Mouse (Mus musculus) left cerebral cortex, postnatal 25 days (tissue): ENCODE results near the gene Dip2b. TPM values are rescaled to one million over a fixed set of nuclear protein-coding genes. Genes with fewer than 3 reads are reported as not detected.

Experiments used
- DNase-seq, 2 experiments: peaks; one replicate each; pipeline ENCODE4 v3.0.0; 2022; ENCODE audit warnings: low spot score in 2 of 2, mixed read lengths in 1 of 2
- intact Hi-C: fragments of 180-260 bp; cut with DNase I; formaldehyde crosslinking; loops from one replicate; pipeline ENCODE4 v1.15.1; 2025
- total RNA-seq, 2 experiments: library from RNA; stranded (reverse); gene quantifications; 2 replicates each; pipeline ENCODE4 v1.2.3; 2021

Dip2b gene
- total RNA-seq, 2 experiments from 2014 or later = 64.0 to 67.9 TPM

DNA sequence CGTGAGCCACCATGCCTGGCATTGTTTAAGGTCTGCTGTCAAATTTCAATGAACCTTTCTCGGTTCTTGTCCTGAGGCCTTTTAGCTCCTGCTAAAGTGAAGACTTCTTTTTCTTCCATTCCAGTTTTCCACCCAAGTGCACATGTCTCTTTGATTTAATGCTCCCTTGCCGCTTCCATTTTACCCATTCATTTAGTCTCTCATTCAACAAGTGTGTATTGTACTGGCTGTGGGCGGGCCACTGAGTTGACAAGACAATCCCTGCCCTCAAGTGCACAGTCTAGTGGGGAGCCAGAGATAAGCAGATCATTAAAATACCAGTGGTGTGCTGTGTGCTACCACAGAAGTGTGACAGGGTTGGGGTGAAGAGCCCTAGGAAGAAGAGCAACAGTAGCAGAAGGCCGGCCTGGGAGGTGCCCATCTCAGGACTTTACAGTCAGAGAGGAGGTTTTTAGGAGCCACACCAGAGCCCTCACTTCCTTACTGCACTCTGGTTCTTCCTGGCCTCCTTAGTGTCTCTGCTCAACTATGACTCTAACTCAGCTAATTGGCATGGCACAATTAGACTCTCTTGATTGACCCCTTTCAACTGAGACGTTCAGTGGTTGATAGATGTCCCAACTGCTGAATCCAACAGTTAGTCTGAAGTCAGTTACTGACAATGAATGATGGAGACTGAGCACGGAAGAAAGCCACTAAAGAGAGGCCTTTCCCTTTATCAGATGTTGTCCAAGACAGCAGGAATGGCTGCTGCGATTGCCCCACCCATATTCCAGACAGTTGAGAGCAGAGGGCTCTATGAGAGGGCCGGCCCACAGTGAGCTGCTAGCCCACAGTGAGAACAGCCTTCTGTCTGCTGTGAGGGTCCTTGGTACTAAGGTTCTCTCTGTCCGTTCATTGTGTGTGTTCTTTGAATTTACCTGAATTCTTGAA, 75.1 kb downstream of the Dip2b start:
- intact Hi-C loops = no loop called here
- DNase-seq = no peak

GRCm38 (mm10) chr15:100115416-100115815, 77.0 kb downstream of the Dip2b start:
- DNase-seq = peak in 1 of 2 experiments; percentile 60
- intact Hi-C loops = no loop called here

- intact Hi-C loops = no loop called here
- no peak for DNase-seq
Observed at GRCm38 (mm10) chr15:100116325-100116724, 77.9 kb downstream of the Dip2b start.

- intact Hi-C loops = no loop called here
- DNase-seq = no peak
Observed at GRCm38 (mm10) chr15:100119225-100119788, 80.8 kb downstream of the Dip2b start.

GRCm38 (mm10) chr15:100121437-100121836, 83.0 kb downstream of the Dip2b start:
- no peak for DNase-seq
- intact Hi-C loops = no loop called here

DNA sequence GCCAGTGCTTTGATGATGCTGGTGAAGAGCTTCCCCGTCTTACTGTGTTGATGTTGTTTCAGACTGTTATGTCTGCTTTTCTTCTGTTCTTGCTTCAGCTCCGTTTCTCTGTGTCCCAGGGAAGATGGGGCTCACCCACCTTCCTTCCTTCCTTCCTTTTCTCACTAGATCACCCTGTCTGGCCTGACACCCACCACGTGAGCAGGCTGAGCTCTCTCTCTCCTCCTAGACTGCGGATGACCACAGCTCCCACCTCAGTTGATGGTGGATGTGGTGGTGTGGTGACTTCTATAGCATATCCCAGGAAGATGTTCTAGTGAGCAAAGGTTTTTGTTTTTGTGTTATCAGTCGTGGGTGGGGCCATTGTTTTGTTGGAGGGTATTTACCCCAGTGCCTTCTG, 85.4 kb downstream of the Dip2b start:
- DNase-seq = no peak
- intact Hi-C loops = no loop called here

- intact Hi-C loops = loop anchor here (5.0 kb wide), 1 partner anchor 48 kb away; no protein-coding TSS in a partner anchor
- DNase-seq = no peak
Observed at GRCm38 (mm10) chr15:100125245-100125644, 86.8 kb downstream of the Dip2b start.

GRCm38 (mm10) chr15:100126456-100127107, 88.1 kb downstream of the Dip2b start:
- intact Hi-C loops = loop anchor here (1.0 to 5.0 kb wide), 2 partner anchors 49 to 88 kb away; partner anchors contain the start of gene Dip2b
- peak; percentile 78 to 84 for DNase-seq

DNA sequence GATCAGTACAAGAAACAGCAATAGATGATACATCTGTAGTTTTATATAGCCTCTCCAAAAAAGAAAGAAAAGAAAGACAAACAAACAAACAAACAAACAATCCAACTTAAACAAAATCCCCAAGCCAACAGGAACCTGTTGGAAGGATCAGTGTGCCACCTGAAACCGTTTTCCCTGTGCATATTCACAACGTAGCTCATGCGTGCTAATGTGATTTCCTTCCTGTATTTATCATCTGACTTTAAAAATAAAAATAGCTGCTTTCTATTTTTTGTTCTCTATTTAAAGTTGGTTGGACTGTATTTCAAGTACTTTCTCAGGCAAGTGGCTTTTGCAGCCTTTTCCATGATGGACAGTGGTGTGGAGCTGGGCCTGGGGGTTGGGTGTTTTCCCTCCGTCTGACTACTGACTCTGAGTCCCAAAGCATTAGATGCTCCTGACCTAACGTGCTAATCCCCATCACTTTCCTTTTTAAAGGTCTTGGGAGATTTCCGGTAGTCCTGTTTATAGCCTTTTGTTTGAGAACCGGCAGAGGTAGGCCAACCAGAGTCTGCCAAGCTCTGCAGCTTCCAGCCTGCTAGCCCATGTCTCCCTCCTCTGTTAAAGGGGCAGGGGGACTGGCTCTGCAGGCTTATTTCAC, 90.8 kb downstream of the Dip2b start:
- intact Hi-C loops = loop anchor here (5.0 kb wide), 1 partner anchor 52 kb away; no protein-coding TSS in a partner anchor
- no peak for DNase-seq

DNA sequence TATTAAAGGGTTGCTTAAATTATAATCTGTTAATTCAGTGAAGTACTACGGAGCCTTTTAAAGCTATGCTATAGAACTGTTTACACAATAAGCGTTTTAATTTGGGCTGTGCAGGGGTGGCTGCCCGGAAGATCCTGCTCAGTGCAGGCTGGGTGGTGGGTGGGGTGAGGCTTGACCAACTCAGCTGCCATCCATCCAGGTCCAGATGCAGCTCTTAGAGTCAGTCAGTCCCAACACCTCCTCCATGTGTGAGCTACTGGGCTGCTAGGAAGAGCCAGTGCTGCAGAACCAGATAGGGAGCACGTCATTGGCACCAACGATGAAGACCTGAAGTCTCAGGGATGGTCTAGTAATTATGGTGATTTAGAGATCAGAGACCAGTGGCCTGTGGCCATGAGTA, 101.2 kb downstream of the Dip2b start:
- DNase-seq = peak in 1 of 2 experiments; percentile 60
- intact Hi-C loops = no loop called here

- intact Hi-C loops = no loop called here
- no peak for DNase-seq
Observed at GRCm38 (mm10) chr15:100140428-100140827, 102.0 kb downstream of the Dip2b start.

DNA sequence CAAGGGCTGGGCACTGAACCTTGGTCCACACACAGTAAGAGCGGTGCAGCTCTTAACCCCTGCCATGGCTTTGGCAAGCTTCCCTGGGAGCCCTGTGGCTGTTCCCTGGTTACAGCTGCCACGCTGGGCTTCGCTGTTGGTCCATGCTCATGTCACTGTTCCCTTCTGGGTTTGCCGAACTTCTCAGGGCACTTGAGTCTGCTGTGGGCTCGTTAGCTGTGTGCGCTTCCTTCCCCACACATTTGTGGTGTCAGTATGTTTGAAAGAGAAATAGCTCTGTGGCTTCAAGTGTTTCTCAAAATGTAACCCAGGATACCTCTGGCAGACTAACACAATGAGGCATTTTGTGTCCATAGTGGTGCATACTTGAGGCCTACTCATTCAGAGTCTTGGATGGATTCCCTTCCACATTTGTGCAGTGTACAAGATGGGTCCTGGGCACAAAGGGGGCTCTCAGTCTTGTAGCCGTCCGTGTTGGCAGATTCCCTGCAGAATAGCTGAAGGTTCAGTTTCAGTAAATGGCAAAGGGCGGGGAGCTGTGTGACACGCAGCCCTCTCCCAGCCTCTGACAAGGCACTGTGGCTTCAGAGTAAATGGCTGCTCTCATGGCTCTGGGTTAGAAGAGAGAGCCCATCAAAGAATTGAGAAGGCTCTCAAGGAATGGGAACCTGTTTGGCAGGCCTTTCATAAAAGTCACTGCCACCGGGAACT, 104.8 kb downstream of the Dip2b start:
- DNase-seq = peak; percentile 37 to 49
- intact Hi-C loops = no loop called here

DNA sequence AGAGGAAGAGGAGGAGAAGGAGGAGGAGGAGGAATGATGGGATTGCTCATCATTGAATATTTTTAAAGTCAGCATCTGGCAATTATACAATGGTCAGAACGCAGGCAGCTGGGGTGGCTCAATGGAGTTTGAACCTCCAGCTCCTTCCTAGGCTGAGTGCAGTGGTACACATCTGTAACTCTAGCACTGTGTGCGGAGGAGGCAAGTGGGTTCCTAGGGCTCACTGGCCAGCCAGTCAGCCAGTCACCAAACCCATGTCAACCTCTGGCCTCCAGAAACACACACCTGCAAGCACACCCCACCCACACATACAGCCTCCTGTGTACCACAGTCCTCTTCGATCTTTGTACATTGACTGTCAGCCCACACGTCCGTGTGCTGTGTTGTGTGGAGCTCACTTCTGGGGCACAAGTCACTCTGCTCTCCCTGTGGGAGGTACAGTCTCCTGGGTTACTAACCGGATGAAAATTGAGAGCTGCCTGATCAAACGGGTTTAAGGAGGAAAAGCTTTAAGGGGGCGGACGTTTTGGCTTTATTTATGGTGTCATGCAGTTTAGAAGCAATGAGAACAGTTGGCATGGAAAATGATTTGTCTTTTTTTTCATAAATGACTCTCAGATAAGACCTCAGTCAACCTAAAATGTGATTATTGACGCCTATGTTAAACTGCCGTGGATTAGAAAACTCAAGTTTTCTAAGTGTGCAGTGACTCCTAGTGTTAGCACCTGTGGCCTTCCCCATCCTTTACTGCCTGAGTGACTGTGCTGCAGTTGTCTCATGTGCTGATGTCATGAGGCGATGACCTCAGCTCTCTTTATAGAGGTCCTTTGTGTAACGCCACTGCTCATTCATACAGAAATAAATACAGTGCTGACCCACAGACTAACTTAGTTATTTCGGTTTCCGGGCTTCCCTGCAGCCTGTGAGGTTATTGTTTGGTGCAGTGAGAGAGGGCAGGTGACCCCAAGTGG, 106.7 kb downstream of the Dip2b start:
- intact Hi-C loops = no loop called here
- no peak for DNase-seq

DNA sequence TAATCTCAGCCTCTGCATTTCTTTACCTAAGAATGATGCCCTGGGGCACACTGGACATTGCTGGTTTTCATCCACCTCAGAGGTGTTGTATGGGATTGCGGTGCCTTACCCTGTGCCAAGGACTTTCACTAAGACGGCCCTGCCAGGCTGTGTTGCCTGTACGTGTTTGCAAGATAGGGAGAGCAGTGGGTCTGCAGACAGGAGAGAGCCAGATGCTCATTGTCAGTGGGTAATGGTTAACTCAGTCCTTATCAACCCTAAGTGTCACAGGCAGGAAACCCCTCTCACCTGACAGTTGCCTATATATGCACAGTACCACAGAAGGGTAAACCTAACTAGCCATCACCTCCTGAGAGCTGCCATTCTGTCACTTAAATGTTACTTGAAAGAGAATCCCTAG, 107.5 kb downstream of the Dip2b start:
- no peak for DNase-seq
- intact Hi-C loops = no loop called here

DNA sequence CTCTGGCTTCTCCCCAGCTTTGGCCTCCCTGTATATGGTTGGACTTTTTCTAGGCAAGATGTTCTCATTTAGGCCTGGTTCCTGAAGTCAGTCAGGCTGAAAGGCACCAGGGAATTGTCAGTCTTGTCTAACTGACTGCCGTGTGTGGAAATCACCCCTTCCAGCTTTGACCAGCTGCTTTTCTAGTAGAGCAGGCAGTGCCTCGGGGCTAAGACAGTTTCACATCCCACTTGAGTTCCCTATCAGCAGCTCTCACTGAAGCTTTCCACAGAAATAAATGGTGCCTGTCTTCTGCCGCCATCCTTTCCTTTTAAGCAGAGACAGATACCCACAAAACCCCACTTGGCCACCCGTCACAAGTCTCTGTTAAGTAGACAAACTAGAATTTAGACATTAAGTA, 112.1 kb downstream of the Dip2b start:
- intact Hi-C loops = no loop called here
- DNase-seq = no peak

DNA sequence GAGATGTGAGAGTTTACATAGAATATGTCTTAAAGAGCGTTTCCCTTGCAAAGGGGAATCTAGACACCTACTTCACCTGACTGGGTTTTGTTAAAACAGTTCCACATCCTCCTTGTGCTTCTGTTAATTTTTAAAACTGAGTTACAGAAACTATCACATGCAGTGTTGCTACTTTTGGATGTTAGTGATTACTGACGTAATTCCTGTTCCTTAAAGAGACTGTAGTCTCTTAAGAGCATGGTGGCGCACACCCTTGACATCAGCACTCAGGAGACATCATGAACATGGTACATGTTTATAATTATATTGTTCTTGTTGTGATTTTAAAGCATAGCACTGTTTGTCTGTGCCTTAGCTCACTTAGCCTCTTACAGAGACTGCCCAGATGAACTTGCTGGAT, 113.9 kb downstream of the Dip2b start:
- no peak for DNase-seq
- intact Hi-C loops = no loop called here

GRCm38 (mm10) chr15:100153024-100153423, 114.6 kb downstream of the Dip2b start:
- intact Hi-C loops = no loop called here
- no peak for DNase-seq

DNA sequence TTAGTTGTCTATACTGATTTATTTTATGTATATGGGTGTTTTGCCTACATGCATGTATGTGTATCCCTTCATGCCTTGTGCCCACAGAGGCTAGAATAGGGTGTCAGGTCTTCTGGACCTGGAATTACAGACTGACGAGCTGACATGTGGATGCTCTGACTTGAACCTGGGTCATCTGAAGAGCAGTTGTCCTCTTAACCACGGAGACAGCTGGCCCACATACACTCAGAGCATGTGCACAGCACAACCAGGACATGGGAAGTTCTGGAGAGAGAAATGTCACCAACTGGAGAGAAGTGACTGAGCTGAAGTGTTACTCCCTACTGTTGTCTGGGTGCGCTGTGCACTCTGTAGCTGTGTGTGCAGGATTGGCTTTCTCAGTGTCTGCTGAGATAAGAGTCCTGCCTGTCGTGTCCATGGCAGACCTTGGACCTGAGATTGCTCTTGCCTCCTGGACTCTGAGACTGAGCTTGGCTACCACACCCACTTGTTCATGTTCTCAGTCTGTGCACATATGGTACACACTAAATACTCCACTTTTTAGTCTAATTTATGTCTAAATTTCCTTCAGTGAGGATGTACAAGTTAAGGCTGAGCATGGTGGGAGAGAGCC, 117.7 kb downstream of the Dip2b start:
- DNase-seq = no peak
- intact Hi-C loops = no loop called here
